Mouse (Mus musculus): ENCODE results near the gene Tmem183a. TPM values are rescaled to one million over a fixed set of nuclear protein-coding genes. Genes with fewer than 3 reads are reported as not detected.

The Tmem183a gene
- polyA plus RNA-seq, 1 experiment: 85.2 TPM

GRCm38 (mm10) chr1:134398210-134398609 lies 36.4 kb upstream of the Tmem183a start:
- TF ChIP-seq CTCF (IDR thresholded peaks at IDR 0.05; ENCODE audit: control insufficient read depth, insufficient read depth, insufficient read length) (no peak), CEBPB (IDR thresholded peaks at IDR 0.05; ENCODE audit: low read depth) (no peak), MYOG (IDR thresholded peaks at IDR 0.05; ENCODE audit: control insufficient read depth, extremely low read depth, insufficient read length) (no peak), MAX (IDR thresholded peaks at IDR 0.05) (no peak), USF1 (IDR thresholded peaks at IDR 0.05; ENCODE audit: low read depth) (no peak), FOSL1 (IDR thresholded peaks at IDR 0.05; ENCODE audit: insufficient read depth, low read length, poor library complexity, severe bottlenecking) (no peak), MYOD1 (IDR thresholded peaks at IDR 0.05; ENCODE audit: control insufficient read depth, insufficient read length, low read depth) (no peak)
- Histone ChIP-seq H3K4me3 (ENCODE audit: insufficient read depth, poor library complexity, severe bottlenecking) (no peak overlapping the region), H3ac (ENCODE audit: control insufficient read depth, insufficient read length, low read depth) (no peak overlapping the region), H3K27me3 (ENCODE audit: control insufficient read depth, insufficient read depth, insufficient read length) (no peaks in the 10 kb centered on the region), H3K79me3 (ENCODE audit: low read depth) (no peaks in the 10 kb centered on the region), H3K79me2 (ENCODE audit: control insufficient read depth, insufficient read depth) (no peaks in the 10 kb centered on the region), H3K36me3 (ENCODE audit: control insufficient read depth, insufficient read depth) (no peaks in the 10 kb centered on the region)

- Histone ChIP-seq H3K79me2 (ENCODE audit: control insufficient read depth, insufficient read depth) (no peaks in the 10 kb centered on the region), H3K36me3 (ENCODE audit: control insufficient read depth, insufficient read depth) (no peaks in the 10 kb centered on the region), H3K4me3 (ENCODE audit: insufficient read depth, poor library complexity, severe bottlenecking) (no peak overlapping the region), H3K27me3 (ENCODE audit: control insufficient read depth, insufficient read depth, insufficient read length) (peaks cover 5% of the 10 kb centered on the region), H3K79me3 (ENCODE audit: low read depth) (no peaks in the 10 kb centered on the region), H3ac (ENCODE audit: control insufficient read depth, insufficient read length, low read depth) (peak overlapping the region; percentile 32)
- no peak for TF ChIP-seq CTCF (IDR thresholded peaks at IDR 0.05; ENCODE audit: control insufficient read depth, insufficient read depth, insufficient read length)
- no peak for TF ChIP-seq MYOG (IDR thresholded peaks at IDR 0.05; ENCODE audit: control insufficient read depth, extremely low read depth, insufficient read length)
- no peak for TF ChIP-seq USF1 (IDR thresholded peaks at IDR 0.05; ENCODE audit: low read depth)
- no peak for TF ChIP-seq MAX (IDR thresholded peaks at IDR 0.05)
These were observed 32.0 kb upstream of the Tmem183a start for GRCm38 (mm10) chr1:134393827-134394226.

- Histone ChIP-seq H3ac (ENCODE audit: control insufficient read depth, insufficient read length, low read depth) (no peak within 1 kb of the TSS), H3K4me3 (ENCODE audit: insufficient read depth, poor library complexity, severe bottlenecking) (no peak within 1 kb of the TSS), H3K27me3 (ENCODE audit: control insufficient read depth, insufficient read depth, insufficient read length) (peaks cover 7% of the 10 kb centered on the region), H3K79me3 (ENCODE audit: low read depth) (no peaks in the 10 kb centered on the region), H3K79me2 (ENCODE audit: control insufficient read depth, insufficient read depth) (no peaks in the 10 kb centered on the region), H3K36me3 (ENCODE audit: control insufficient read depth, insufficient read depth) (no peaks in the 10 kb centered on the region)
- TF ChIP-seq MAX (IDR thresholded peaks at IDR 0.05) (no peak), CTCF (IDR thresholded peaks at IDR 0.05; ENCODE audit: control insufficient read depth, insufficient read depth, insufficient read length) (no peak), CEBPB (IDR thresholded peaks at IDR 0.05; ENCODE audit: low read depth) (no peak), MYOG (IDR thresholded peaks at IDR 0.05; ENCODE audit: control insufficient read depth, extremely low read depth, insufficient read length) (no peak)
These were observed 23.9 kb upstream of the Tmem183a start, which contains the start of gene 4933406M09Rik for GRCm38 (mm10) chr1:134385666-134386065. TSS of gene 4933406M09Rik (plus strand) at chr1:134385940.

- Histone ChIP-seq H3K36me3 (ENCODE audit: control insufficient read depth, insufficient read depth) (no peaks in the 10 kb centered on the region), H3K79me2 (ENCODE audit: control insufficient read depth, insufficient read depth) (no peaks in the 10 kb centered on the region), H3ac (ENCODE audit: control insufficient read depth, insufficient read length, low read depth) (no peak overlapping the region), H3K4me3 (ENCODE audit: insufficient read depth, poor library complexity, severe bottlenecking) (no peak overlapping the region), H3K79me3 (ENCODE audit: low read depth) (no peaks in the 10 kb centered on the region), H3K27me3 (ENCODE audit: control insufficient read depth, insufficient read depth, insufficient read length) (peaks cover 7% of the 10 kb centered on the region)
- TF ChIP-seq USF1 (IDR thresholded peaks at IDR 0.05; ENCODE audit: low read depth) (no peak), CEBPB (IDR thresholded peaks at IDR 0.05; ENCODE audit: low read depth) (no peak), FOSL1 (IDR thresholded peaks at IDR 0.05; ENCODE audit: insufficient read depth, low read length, poor library complexity, severe bottlenecking) (no peak), CTCF (IDR thresholded peaks at IDR 0.05; ENCODE audit: control insufficient read depth, insufficient read depth, insufficient read length) (no peak), MYOD1 (IDR thresholded peaks at IDR 0.05; ENCODE audit: control insufficient read depth, insufficient read length, low read depth) (no peak), MAX (IDR thresholded peaks at IDR 0.05) (no peak), MYOG (IDR thresholded peaks at IDR 0.05; ENCODE audit: control insufficient read depth, extremely low read depth, insufficient read length) (no peak)
These were observed 23.4 kb upstream of the Tmem183a start for GRCm38 (mm10) chr1:134385176-134385575.

GRCm38 (mm10) chr1:134384581-134384980 lies 22.8 kb upstream of the Tmem183a start:
- Histone ChIP-seq H3K4me3 (ENCODE audit: insufficient read depth, poor library complexity, severe bottlenecking) (no peak overlapping the region), H3ac (ENCODE audit: control insufficient read depth, insufficient read length, low read depth) (no peak overlapping the region), H3K36me3 (ENCODE audit: control insufficient read depth, insufficient read depth) (no peaks in the 10 kb centered on the region), H3K79me2 (ENCODE audit: control insufficient read depth, insufficient read depth) (no peaks in the 10 kb centered on the region), H3K27me3 (ENCODE audit: control insufficient read depth, insufficient read depth, insufficient read length) (peaks cover 7% of the 10 kb centered on the region), H3K79me3 (ENCODE audit: low read depth) (no peaks in the 10 kb centered on the region)
- TF ChIP-seq USF1 (IDR thresholded peaks at IDR 0.05; ENCODE audit: low read depth) (no peak), CEBPB (IDR thresholded peaks at IDR 0.05; ENCODE audit: low read depth) (no peak), CTCF (IDR thresholded peaks at IDR 0.05; ENCODE audit: control insufficient read depth, insufficient read depth, insufficient read length) (no peak), FOSL1 (IDR thresholded peaks at IDR 0.05; ENCODE audit: insufficient read depth, low read length, poor library complexity, severe bottlenecking) (no peak), MYOG (IDR thresholded peaks at IDR 0.05; ENCODE audit: control insufficient read depth, extremely low read depth, insufficient read length) (no peak), MAX (IDR thresholded peaks at IDR 0.05) (no peak), MYOD1 (IDR thresholded peaks at IDR 0.05; ENCODE audit: control insufficient read depth, insufficient read length, low read depth) (no peak)

Measured in C2C12 (cell line).